Mouse (Mus musculus) liver, postnatal 0 days (tissue): ENCODE results near the gene Moxd1.

Source experiments
- CTCF ChIP-seq: sonication (generic); IDR thresholded peaks from 2 replicates; pipeline ENCODE4 v1.5.1; 2016; ENCODE audit warnings: antibody characterized with exemption, low read depth
- EP300 ChIP-seq: IDR thresholded peaks from 2 replicates; pipeline ENCODE4 v1.6.1; 2016; ENCODE audit warnings: antibody characterized with exemption, low read depth, mild to moderate bottlenecking

DNA sequence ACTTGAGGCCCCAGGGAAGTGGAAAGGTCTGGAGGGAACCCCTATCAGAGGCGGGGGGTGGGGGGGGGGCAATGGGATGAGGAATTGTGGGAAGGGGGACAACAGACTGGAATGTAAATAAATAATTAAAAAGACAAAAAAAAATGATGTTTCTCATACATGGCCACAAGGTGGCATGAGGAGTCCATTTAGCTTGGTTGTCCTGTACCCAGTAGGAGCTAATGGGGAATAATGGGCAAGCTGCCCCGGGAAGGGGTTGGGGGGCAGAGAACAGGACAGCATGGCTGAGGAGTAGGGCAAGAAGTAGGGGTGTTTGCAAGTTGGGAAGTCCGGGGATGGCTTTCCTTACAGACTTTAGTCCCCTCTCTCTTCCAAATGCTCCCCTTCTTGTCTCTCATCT is 109.5 kb downstream of the Moxd1 start:
- TF ChIP-seq CTCF = peak; percentile 33; the same call in 1 of the 2 replicates
- no peak for TF ChIP-seq EP300
